Mouse (Mus musculus): Measurements from ENCODE around the gene Trpm3. TPM values are rescaled to one million over a fixed set of nuclear protein-coding genes. Genes with fewer than 3 reads are reported as not detected.

Trpm3 gene
- polyA plus RNA-seq, 1 experiment from 2014 or later: 1.1 TPM

GRCm38 (mm10) chr19:22783745-22784144 is 644.9 kb downstream of the Trpm3 start:
- Histone ChIP-seq H3K27me3 (no peaks in the 10 kb centered on the region), H3K4me3 (no peak overlapping the region), H3K4me2 (no peak overlapping the region), H3K27ac (no peak overlapping the region), H3K36me3 (no peaks in the 10 kb centered on the region), H3K9ac (no peak overlapping the region), H3K4me1 (no peaks in the 10 kb centered on the region), H3K9me3 (no peaks in the 10 kb centered on the region)
- WGBS: 75% methylated on average over 2 of the region's 2 CpGs
- no peak for ATAC-seq (ENCODE audit: borderline replicate concordance, extremely low read depth, low FRiP score, low TSS enrichment)

GRCm38 (mm10) chr19:22789753-22790152 is 650.9 kb downstream of the Trpm3 start:
- H3K27me3 ChIP-seq: no peaks in the 10 kb centered on the region
- H3K36me3 ChIP-seq: no peaks in the 10 kb centered on the region
- ATAC-seq (ENCODE audit: borderline replicate concordance, extremely low read depth, low FRiP score, low TSS enrichment): no peak
- H3K9me3 ChIP-seq: no peaks in the 10 kb centered on the region
- no peak overlapping the region for H3K4me3 ChIP-seq
- H3K4me1 ChIP-seq: no peaks in the 10 kb centered on the region
- no peak overlapping the region for H3K4me2 ChIP-seq
- WGBS: 75% methylated on average over 3 of the region's 3 CpGs
- H3K9ac ChIP-seq: no peak overlapping the region
- H3K27ac ChIP-seq: no peak overlapping the region

- Histone ChIP-seq H3K4me1 (no peaks in the 10 kb centered on the region), H3K27ac (no peak overlapping the region), H3K4me2 (no peak overlapping the region), H3K36me3 (no peaks in the 10 kb centered on the region), H3K4me3 (no peak overlapping the region), H3K27me3 (no peaks in the 10 kb centered on the region), H3K9ac (no peak overlapping the region), H3K9me3 (no peaks in the 10 kb centered on the region)
- 88% methylated on average over 2 of the region's 2 CpGs for WGBS
- no peak for ATAC-seq (ENCODE audit: borderline replicate concordance, extremely low read depth, low FRiP score, low TSS enrichment)
These were observed 658.1 kb downstream of the Trpm3 start for GRCm38 (mm10) chr19:22796996-22797395.

DNA sequence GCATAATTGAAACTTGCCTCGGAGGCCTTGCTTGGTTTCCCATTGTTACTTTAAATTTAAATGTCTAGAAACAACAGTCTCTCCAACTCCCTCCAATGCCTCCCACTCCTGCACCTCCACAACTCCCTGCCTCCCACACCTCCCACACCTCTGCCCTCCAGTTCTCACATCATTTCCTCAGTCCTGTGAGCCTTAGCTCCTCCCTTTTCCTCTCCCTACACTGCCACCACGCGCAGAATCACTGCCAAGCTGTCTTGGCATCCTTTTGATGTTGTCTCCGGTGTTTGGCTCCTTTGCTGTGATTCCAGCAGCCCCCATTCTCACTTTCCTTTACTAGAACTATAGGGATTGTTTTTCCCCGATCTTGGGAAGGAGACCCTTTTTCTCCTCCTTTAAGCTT is 661.6 kb downstream of the Trpm3 start:
- Histone ChIP-seq H3K27me3 (no peaks in the 10 kb centered on the region), H3K9me3 (no peaks in the 10 kb centered on the region), H3K36me3 (no peaks in the 10 kb centered on the region), H3K9ac (no peak overlapping the region), H3K4me2 (no peak overlapping the region), H3K4me3 (no peak overlapping the region), H3K4me1 (no peaks in the 10 kb centered on the region), H3K27ac (no peak overlapping the region)
- 21% methylated on average over 5 of the region's 5 CpGs for WGBS
- no peak for ATAC-seq (ENCODE audit: borderline replicate concordance, extremely low read depth, low FRiP score, low TSS enrichment)

GRCm38 (mm10) chr19:22803396-22803795 is 664.5 kb downstream of the Trpm3 start:
- Histone ChIP-seq H3K4me2 (no peak overlapping the region), H3K36me3 (no peaks in the 10 kb centered on the region), H3K27me3 (no peaks in the 10 kb centered on the region), H3K27ac (no peak overlapping the region), H3K9ac (no peak overlapping the region), H3K4me1 (no peaks in the 10 kb centered on the region), H3K9me3 (no peaks in the 10 kb centered on the region), H3K4me3 (no peak overlapping the region)
- ATAC-seq (ENCODE audit: borderline replicate concordance, extremely low read depth, low FRiP score, low TSS enrichment): no peak

GRCm38 (mm10) chr19:22804311-22804710 is 665.5 kb downstream of the Trpm3 start:
- Histone ChIP-seq H3K27me3 (no peaks in the 10 kb centered on the region), H3K4me2 (no peak overlapping the region), H3K9me3 (no peaks in the 10 kb centered on the region), H3K27ac (no peak overlapping the region), H3K9ac (no peak overlapping the region), H3K4me3 (no peak overlapping the region), H3K36me3 (no peaks in the 10 kb centered on the region), H3K4me1 (no peaks in the 10 kb centered on the region)
- 82% methylated on average over 2 of the region's 2 CpGs for WGBS
- no peak for ATAC-seq (ENCODE audit: borderline replicate concordance, extremely low read depth, low FRiP score, low TSS enrichment)

GRCm38 (mm10) chr19:22810247-22810646 is 671.4 kb downstream of the Trpm3 start:
- Histone ChIP-seq H3K27ac (no peak overlapping the region), H3K9ac (no peak overlapping the region), H3K9me3 (no peaks in the 10 kb centered on the region), H3K4me1 (no peaks in the 10 kb centered on the region), H3K27me3 (no peaks in the 10 kb centered on the region), H3K4me2 (no peak overlapping the region), H3K4me3 (no peak overlapping the region), H3K36me3 (no peaks in the 10 kb centered on the region)
- 73% methylated on average over 3 of the region's 3 CpGs for WGBS
- ATAC-seq (ENCODE audit: borderline replicate concordance, extremely low read depth, low FRiP score, low TSS enrichment): no peak

- no peak overlapping the region for H3K9ac ChIP-seq
- no peak overlapping the region for H3K27ac ChIP-seq
- H3K36me3 ChIP-seq: no peaks in the 10 kb centered on the region
- no peak overlapping the region for H3K4me3 ChIP-seq
- WGBS: 78% methylated on average over 8 of the region's 8 CpGs
- no peak overlapping the region for H3K4me2 ChIP-seq
- no peaks in the 10 kb centered on the region for H3K9me3 ChIP-seq
- no peaks in the 10 kb centered on the region for H3K27me3 ChIP-seq
- ATAC-seq (ENCODE audit: borderline replicate concordance, extremely low read depth, low FRiP score, low TSS enrichment): no peak
- H3K4me1 ChIP-seq: no peaks in the 10 kb centered on the region
These were observed 682.9 kb downstream of the Trpm3 start for GRCm38 (mm10) chr19:22821741-22822140.

DNA sequence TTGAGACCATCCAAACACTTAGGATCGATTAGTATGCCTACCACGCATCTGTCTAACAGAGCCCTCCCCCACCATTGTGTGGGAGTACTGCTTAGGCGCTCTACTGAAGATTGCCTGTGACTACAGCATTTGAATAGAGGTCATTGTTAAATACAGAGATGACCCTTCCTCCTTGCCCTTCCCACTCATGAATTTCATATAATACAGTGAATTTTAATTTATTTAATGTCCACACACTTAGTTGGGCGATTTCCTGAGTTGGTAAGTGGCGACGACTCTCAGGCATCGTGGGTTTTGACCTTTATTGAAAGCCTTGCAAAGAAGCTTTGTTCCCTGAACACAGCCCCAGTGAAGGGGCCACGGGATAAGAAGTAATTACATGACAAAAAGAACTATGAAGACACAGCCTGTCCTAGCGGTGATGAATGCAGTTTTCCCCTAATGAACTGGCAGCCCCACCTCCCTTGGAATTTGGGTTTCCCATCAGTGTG is 684.7 kb downstream of the Trpm3 start:
- no peak for ATAC-seq (ENCODE audit: borderline replicate concordance, extremely low read depth, low FRiP score, low TSS enrichment)
- Histone ChIP-seq H3K27ac (no peak overlapping the region), H3K9ac (no peak overlapping the region), H3K36me3 (no peaks in the 10 kb centered on the region), H3K9me3 (no peaks in the 10 kb centered on the region), H3K27me3 (no peaks in the 10 kb centered on the region), H3K4me2 (no peak overlapping the region), H3K4me3 (no peak overlapping the region), H3K4me1 (no peaks in the 10 kb centered on the region)
- WGBS: 75% methylated on average over 9 of the region's 9 CpGs

DNA sequence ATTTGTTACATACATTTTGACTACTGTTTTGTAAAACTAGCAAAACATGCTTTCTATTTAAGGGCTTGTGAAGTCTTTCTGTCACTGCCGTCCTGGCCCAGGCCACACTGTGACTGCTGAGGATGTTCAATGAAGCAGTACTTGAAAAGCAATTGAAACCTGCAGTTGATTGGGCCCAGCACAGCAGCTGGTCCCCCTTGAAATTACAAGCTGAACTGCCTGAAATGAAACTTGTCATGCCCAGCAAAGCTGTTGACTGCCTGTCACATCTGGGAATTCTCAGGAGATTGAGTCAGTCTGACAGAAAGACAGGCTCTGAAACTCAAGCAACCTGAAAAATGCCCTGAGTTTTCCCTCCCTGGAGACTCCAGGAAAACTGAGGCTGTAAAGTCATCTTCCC is 687.0 kb downstream of the Trpm3 start:
- 82% methylated on average over 1 of the region's 1 CpGs for WGBS

DNA sequence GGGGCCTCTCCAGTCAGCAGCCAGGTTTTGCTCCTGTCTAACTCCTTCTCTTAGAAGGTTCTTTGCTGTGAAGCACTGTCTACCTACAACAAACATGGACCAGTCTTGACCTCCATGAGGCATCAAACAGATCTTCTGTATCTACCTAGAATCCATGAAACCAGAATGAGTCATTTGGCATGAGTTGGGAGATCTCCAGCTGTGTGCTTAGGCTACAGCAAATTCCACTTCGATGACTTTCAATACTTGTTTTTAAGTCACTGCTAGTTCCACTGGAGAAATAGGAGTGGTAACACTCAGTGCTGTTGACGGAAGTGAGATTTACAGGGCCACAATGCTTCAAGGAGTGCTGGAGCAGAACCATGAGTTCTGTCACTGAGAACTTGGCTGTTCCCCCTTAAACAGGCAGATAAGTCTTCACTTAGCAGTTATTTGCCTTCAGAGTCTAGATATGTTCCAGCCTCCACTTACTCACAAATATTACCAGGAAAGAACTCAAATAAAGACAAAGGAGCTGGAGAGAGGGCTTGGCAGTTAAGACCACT is 689.4 kb downstream of the Trpm3 start:
- H3K36me3 ChIP-seq: no peaks in the 10 kb centered on the region
- no peaks in the 10 kb centered on the region for H3K27me3 ChIP-seq
- H3K4me1 ChIP-seq: no peaks in the 10 kb centered on the region
- no peak overlapping the region for H3K4me2 ChIP-seq
- H3K4me3 ChIP-seq: no peak overlapping the region
- ATAC-seq (ENCODE audit: borderline replicate concordance, extremely low read depth, low FRiP score, low TSS enrichment): no peak
- H3K27ac ChIP-seq: no peak overlapping the region
- H3K9me3 ChIP-seq: no peaks in the 10 kb centered on the region
- H3K9ac ChIP-seq: no peak overlapping the region
- WGBS: 67% methylated on average over 2 of the region's 2 CpGs

More for the DNA sequence above, 687.0 kb downstream of the Trpm3 start:
- Histone ChIP-seq H3K9me3 (no peaks in the 10 kb centered on the region), H3K9ac (no peak overlapping the region), H3K36me3 (no peaks in the 10 kb centered on the region), H3K27me3 (no peaks in the 10 kb centered on the region), H3K27ac (no peak overlapping the region), H3K4me3 (no peak overlapping the region), H3K4me1 (no peaks in the 10 kb centered on the region), H3K4me2 (no peak overlapping the region)
- ATAC-seq (ENCODE audit: borderline replicate concordance, extremely low read depth, low FRiP score, low TSS enrichment): no peak

- no peaks in the 10 kb centered on the region for H3K9me3 ChIP-seq
- no peak overlapping the region for H3K4me3 ChIP-seq
- no peaks in the 10 kb centered on the region for H3K27me3 ChIP-seq
- no peak for ATAC-seq (ENCODE audit: borderline replicate concordance, extremely low read depth, low FRiP score, low TSS enrichment)
- H3K9ac ChIP-seq: no peak overlapping the region
- no peak overlapping the region for H3K4me2 ChIP-seq
- no peaks in the 10 kb centered on the region for H3K4me1 ChIP-seq
- WGBS: 42% methylated on average over 6 of the region's 6 CpGs
- H3K27ac ChIP-seq: no peak overlapping the region
- H3K36me3 ChIP-seq: no peaks in the 10 kb centered on the region
These were observed 702.5 kb downstream of the Trpm3 start for GRCm38 (mm10) chr19:22841081-22842040.

Measured in lung, embryonic 15.5 days (tissue).